Mouse (Mus musculus): ENCODE measurements around the gene Arfgap2. TPM values are rescaled to one million over a fixed set of nuclear protein-coding genes. Genes with fewer than 3 reads are reported as not detected.

Gene Arfgap2
- polyA plus RNA-seq, 1 experiment = 93.9 TPM

DNA sequence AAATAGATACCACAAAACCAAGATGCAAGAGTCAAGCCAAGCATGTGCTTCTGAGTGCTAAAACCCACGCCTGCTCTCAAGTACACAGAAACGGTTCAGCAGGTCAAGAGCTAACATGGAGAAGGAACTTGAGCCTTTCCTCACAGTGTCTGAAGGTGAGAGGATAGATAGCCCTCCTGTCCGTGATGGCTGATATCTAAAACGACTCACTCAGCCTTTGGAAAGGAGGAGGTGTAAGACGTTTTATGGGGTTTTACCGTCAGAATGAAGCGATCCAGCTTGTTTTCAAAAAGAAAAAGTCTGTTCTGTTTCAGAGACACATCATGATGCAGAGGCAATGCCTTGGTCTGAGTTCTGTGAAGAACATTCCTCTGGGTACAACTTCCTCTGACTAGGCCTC, 49.4 kb downstream of the Arfgap2 start:
- TF ChIP-seq CTCF (IDR thresholded peaks at IDR 0.05; ENCODE audit: borderline replicate concordance, control insufficient read depth, extremely low read depth, insufficient read depth, low read length, poor library complexity) = no peak
- TF ChIP-seq POLR2A (IDR thresholded peaks at IDR 0.05; ENCODE audit: control insufficient read depth, extremely low read depth, insufficient read depth, low read length, poor library complexity) = no peak
- no peak for DNase-seq
- Histone ChIP-seq H3K27me3 (ENCODE audit: control insufficient read depth, insufficient read depth, low read length) (no peaks in the 10 kb centered on the region), H3K4me3 (ENCODE audit: control insufficient read depth, insufficient read depth, low read length) (no peak overlapping the region), H3K4me1 (replicated peaks; ENCODE audit: control insufficient read depth, insufficient read depth, low read length) (0 out of 2 replicates have a peak, but pooled peaks cover 2% of the 10 kb centered on the region), H3K27ac (ENCODE audit: control insufficient read depth, insufficient read depth, low read length) (no peak overlapping the region), H3K36me3 (ENCODE audit: control insufficient read depth, insufficient read depth, low read length) (no peaks in the 10 kb centered on the region)
- 95% methylated on average over 7 of the region's 7 CpGs for WGBS

DNA sequence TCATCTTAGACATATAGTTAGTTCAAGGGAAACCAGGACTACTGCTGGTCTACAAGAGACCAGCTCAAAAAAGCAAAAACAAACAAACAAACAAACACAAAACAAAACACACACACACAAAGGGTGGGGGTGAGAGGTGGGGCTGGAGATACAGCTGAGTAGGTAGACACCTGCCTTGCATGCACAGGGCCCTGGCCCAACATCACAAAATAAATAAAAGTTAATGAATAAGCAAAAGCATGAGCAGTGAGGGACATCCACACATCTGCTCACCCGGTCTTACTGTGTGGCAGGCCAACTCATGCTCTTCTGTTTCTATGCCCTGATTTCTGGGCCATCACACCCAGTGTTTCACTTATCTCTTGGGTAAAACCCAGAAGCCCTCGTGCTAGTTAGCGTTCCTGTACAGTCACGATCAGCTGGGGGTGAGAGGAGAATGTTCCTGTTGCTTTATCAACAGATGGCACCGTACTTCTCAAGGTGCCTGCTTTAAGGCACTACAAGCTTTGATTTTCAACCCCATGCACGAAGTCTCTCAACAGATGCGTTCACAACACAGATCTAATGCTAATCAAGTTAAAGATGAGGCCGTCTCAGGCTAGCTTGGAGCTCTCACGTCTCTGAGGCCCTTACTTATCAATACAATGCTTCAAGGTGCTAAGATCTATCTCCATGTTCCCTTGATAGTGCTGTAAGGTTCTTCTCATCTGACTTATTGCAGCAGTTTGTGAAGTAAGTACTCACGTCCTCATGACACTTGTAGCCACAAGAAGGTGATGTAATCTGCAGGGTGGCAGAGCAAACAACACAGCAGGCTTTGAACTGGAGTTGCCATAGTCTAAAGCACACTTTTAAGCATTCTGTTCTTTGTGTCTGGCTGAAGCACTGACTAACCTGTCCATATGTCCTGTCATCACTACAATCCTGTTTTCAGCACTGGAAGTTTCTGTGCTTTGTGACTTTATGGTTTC, 56.1 kb downstream of the Arfgap2 start:
- 92% methylated on average over 10 of the region's 10 CpGs for WGBS
- TF ChIP-seq CTCF (IDR thresholded peaks at IDR 0.05; ENCODE audit: borderline replicate concordance, control insufficient read depth, extremely low read depth, insufficient read depth, low read length, poor library complexity) = no peak
- TF ChIP-seq POLR2A (IDR thresholded peaks at IDR 0.05; ENCODE audit: control insufficient read depth, extremely low read depth, insufficient read depth, low read length, poor library complexity) = no peak
- Histone ChIP-seq H3K27me3 (ENCODE audit: control insufficient read depth, insufficient read depth, low read length) (no peaks in the 10 kb centered on the region), H3K4me1 (replicated peaks; ENCODE audit: control insufficient read depth, insufficient read depth, low read length) (no peaks in the 10 kb centered on the region), H3K36me3 (ENCODE audit: control insufficient read depth, insufficient read depth, low read length) (no peaks in the 10 kb centered on the region), H3K4me3 (ENCODE audit: control insufficient read depth, insufficient read depth, low read length) (no peak overlapping the region), H3K27ac (ENCODE audit: control insufficient read depth, insufficient read depth, low read length) (no peak overlapping the region)
- DNase-seq = no peak

DNA sequence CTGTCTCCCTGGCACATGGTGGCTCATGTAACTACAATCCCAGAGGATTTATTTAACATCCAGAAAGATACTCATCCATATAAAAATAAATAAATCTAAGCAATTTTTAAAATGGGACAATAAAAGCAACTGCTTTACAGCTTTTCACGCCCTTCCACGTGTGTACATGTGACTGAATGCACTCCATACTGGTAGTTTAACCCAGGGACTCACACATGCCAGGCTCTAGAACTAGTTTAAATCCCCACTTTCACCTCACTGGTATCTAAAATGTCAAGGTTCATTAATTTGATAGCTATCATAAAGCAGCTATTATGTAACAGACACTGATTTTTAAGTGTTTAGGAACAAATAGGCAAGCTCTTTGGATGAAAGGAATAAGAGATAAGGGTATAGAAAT, 57.1 kb downstream of the Arfgap2 start:
- Histone ChIP-seq H3K4me3 (ENCODE audit: control insufficient read depth, insufficient read depth, low read length) (no peak overlapping the region), H3K4me1 (replicated peaks; ENCODE audit: control insufficient read depth, insufficient read depth, low read length) (no peaks in the 10 kb centered on the region), H3K27ac (ENCODE audit: control insufficient read depth, insufficient read depth, low read length) (no peak overlapping the region), H3K27me3 (ENCODE audit: control insufficient read depth, insufficient read depth, low read length) (no peaks in the 10 kb centered on the region), H3K36me3 (ENCODE audit: control insufficient read depth, insufficient read depth, low read length) (no peaks in the 10 kb centered on the region)
- DNase-seq = no peak
- TF ChIP-seq POLR2A (IDR thresholded peaks at IDR 0.05; ENCODE audit: control insufficient read depth, extremely low read depth, insufficient read depth, low read length, poor library complexity) = no peak
- TF ChIP-seq CTCF (IDR thresholded peaks at IDR 0.05; ENCODE audit: borderline replicate concordance, control insufficient read depth, extremely low read depth, insufficient read depth, low read length, poor library complexity) = no peak
- WGBS = 98% methylated on average over 2 of the region's 2 CpGs

DNA sequence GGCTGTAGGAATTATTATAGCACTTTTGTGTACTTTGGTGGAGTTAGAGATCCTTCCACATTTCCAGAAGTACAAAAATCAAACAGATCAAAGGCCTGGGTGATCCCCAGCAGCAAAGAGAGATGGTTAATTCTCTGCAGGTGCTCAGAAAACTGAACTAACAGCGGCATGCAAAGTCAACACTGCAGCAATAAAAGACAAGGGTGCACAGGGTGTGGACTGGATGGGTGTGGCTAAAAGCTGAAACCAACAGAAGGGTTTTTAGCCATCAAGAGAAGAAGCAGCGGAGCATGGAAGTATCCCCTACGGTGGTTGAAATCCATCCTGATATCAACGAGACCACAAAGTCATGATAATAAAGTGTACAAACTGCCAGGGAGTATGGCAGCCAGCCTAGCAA, 57.7 kb downstream of the Arfgap2 start:
- Histone ChIP-seq H3K4me1 (replicated peaks; ENCODE audit: control insufficient read depth, insufficient read depth, low read length) (no peaks in the 10 kb centered on the region), H3K36me3 (ENCODE audit: control insufficient read depth, insufficient read depth, low read length) (no peaks in the 10 kb centered on the region), H3K27me3 (ENCODE audit: control insufficient read depth, insufficient read depth, low read length) (no peaks in the 10 kb centered on the region), H3K27ac (ENCODE audit: control insufficient read depth, insufficient read depth, low read length) (no peak overlapping the region), H3K4me3 (ENCODE audit: control insufficient read depth, insufficient read depth, low read length) (no peak overlapping the region)
- WGBS = 88% methylated on average over 4 of the region's 4 CpGs
- TF ChIP-seq POLR2A (IDR thresholded peaks at IDR 0.05; ENCODE audit: control insufficient read depth, extremely low read depth, insufficient read depth, low read length, poor library complexity) (no peak), CTCF (IDR thresholded peaks at IDR 0.05; ENCODE audit: borderline replicate concordance, control insufficient read depth, extremely low read depth, insufficient read depth, low read length, poor library complexity) (no peak)
- no peak for DNase-seq

DNA sequence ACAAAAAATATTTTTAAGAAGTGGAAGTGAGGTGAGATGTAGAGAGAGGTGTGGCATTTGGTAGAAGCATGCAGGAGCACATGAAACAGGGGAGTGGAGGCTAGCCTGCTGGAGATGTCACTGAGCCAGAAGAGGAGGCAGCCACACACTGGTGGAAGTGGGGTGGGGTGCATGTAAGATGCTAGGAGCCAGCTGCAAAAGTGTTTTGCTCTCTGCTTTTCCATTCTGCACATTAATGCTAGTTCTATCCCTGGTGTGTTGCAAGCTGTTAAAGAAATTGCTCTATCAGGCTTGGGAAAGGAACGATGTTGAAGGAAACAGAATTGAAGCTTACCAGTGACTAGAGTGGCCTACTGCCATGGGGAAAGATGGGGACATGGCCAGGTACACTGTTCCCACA, 59.6 kb downstream of the Arfgap2 start:
- no peak for DNase-seq
- TF ChIP-seq CTCF (IDR thresholded peaks at IDR 0.05; ENCODE audit: borderline replicate concordance, control insufficient read depth, extremely low read depth, insufficient read depth, low read length, poor library complexity) = no peak
- no peak for TF ChIP-seq POLR2A (IDR thresholded peaks at IDR 0.05; ENCODE audit: control insufficient read depth, extremely low read depth, insufficient read depth, low read length, poor library complexity)
- WGBS = 90% methylated on average over 1 of the region's 1 CpGs
- Histone ChIP-seq H3K36me3 (ENCODE audit: control insufficient read depth, insufficient read depth, low read length) (no peaks in the 10 kb centered on the region), H3K27ac (ENCODE audit: control insufficient read depth, insufficient read depth, low read length) (no peak overlapping the region), H3K4me3 (ENCODE audit: control insufficient read depth, insufficient read depth, low read length) (no peak overlapping the region), H3K4me1 (replicated peaks; ENCODE audit: control insufficient read depth, insufficient read depth, low read length) (no peaks in the 10 kb centered on the region), H3K27me3 (ENCODE audit: control insufficient read depth, insufficient read depth, low read length) (no peaks in the 10 kb centered on the region)

DNA sequence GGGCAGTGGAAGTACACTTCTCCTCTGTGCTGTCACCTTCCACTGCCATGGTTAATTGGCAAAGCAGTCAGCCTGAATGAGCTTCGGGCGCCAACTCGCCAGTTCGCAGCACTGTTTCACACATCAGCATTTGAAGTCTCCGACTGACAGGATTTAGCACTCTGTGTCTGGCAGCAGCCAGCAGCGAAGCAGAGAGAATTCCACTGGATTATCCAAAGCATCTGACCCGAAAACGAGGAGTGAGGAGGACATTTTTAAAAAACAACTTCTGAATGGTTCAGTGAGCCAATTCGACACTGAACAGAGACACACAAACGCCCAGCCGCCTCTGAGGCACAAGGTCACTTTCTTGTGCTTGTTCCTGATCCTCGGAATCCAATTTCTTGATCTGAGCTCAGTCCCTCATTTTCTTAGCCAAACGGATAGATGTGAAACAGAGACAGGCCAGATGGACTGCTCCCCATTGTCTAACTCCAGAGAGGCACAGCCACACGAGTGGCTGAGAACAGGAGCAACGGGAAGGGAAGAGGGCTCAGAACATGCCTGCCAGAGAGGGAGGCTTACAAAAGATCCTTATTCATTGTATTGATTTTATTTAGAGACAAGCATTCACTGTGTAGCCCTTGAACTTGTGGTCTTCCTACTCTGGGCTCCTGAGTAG, 60.1 kb downstream of the Arfgap2 start:
- Histone ChIP-seq H3K36me3 (ENCODE audit: control insufficient read depth, insufficient read depth, low read length) (no peaks in the 10 kb centered on the region), H3K4me3 (ENCODE audit: control insufficient read depth, insufficient read depth, low read length) (no peak overlapping the region), H3K4me1 (replicated peaks; ENCODE audit: control insufficient read depth, insufficient read depth, low read length) (no peaks in the 10 kb centered on the region), H3K27ac (ENCODE audit: control insufficient read depth, insufficient read depth, low read length) (no peak overlapping the region), H3K27me3 (ENCODE audit: control insufficient read depth, insufficient read depth, low read length) (no peaks in the 10 kb centered on the region)
- 91% methylated on average over 15 of the region's 15 CpGs for WGBS
- DNase-seq = no peak
- TF ChIP-seq POLR2A (IDR thresholded peaks at IDR 0.05; ENCODE audit: control insufficient read depth, extremely low read depth, insufficient read depth, low read length, poor library complexity) (no peak), CTCF (IDR thresholded peaks at IDR 0.05; ENCODE audit: borderline replicate concordance, control insufficient read depth, extremely low read depth, insufficient read depth, low read length, poor library complexity) (no peak)

Other genes with a start within 250 kb of the Arfgap2 start
- 9.0 and 10.1 TPM in 2 replicates for gene Rapsn, start 229.4 kb upstream of the Arfgap2 start, polyA plus RNA-seq (2012; rRNA removed)
- gene Psmc3, start 211.0 kb upstream of the Arfgap2 start, polyA plus RNA-seq (2012; rRNA removed) = 103 and 114 TPM in 2 replicates
- 45.8 and 59.0 TPM in 2 replicates for gene Slc39a13, start 194.6 kb upstream of the Arfgap2 start, polyA plus RNA-seq (2012; rRNA removed)
- 53.6 and 55.7 TPM in 2 replicates for gene Spi1, start 182.6 kb upstream of the Arfgap2 start, polyA plus RNA-seq (2012; rRNA removed)
- gene Mybpc3, start 146.8 kb upstream of the Arfgap2 start, polyA plus RNA-seq (2012; rRNA removed) = 2.4 and 57.9 TPM in 2 replicates
- gene Madd, start 81.1 kb upstream of the Arfgap2 start, polyA plus RNA-seq (2012; rRNA removed) = 63.9 and 69.3 TPM in 2 replicates
- gene Nr1h3, start 62.1 kb upstream of the Arfgap2 start, polyA plus RNA-seq (2012; rRNA removed) = 35.2 and 38.8 TPM in 2 replicates
- gene Acp2, start 62.1 kb upstream of the Arfgap2 start, polyA plus RNA-seq (2012; rRNA removed) = 31.1 TPM in 2 replicates
- 51.2 and 65.7 TPM in 2 replicates for gene Ddb2, start 28.0 kb upstream of the Arfgap2 start, polyA plus RNA-seq (2012; rRNA removed)
- 5.6 and 14.9 TPM in 2 replicates for gene Pacsin3, start 9.0 kb upstream of the Arfgap2 start, polyA plus RNA-seq (2012; rRNA removed)
- gene 1110051M20Rik, start 179.7 kb downstream of the Arfgap2 start, polyA plus RNA-seq (2012; rRNA removed) = 10.3 and 11.9 TPM in 2 replicates
- 3.1 and 3.7 TPM in 2 replicates for gene Lrp4, start 192.5 kb downstream of the Arfgap2 start, polyA plus RNA-seq (2012; rRNA removed)

Measured in thymus, adult 2 months (tissue).